Mouse (Mus musculus) small intestine, adult 2 months (tissue): ENCODE results near the gene Usp3.

ENCODE experiments used
- CTCF ChIP-seq: fragments of 200-500 bp; IDR thresholded peaks from 2 replicates; pipeline ENCODE4 v1.5.1; 2012; ENCODE audit warnings: low read depth, mild to moderate bottlenecking, control low read depth, inconsistent platforms, low read length, moderate library complexity, mixed read lengths; ENCODE audit not compliant: insufficient replicate concordance, insufficient read length; ENCODE audit errors: extremely low read depth
- POLR2A ChIP-seq: fragments of 200-500 bp; IDR thresholded peaks from 2 replicates; pipeline ENCODE4 v1.6.1; 2012; ENCODE audit warnings: low read depth, mild to moderate bottlenecking, control low read depth, inconsistent platforms, low read length, moderate library complexity

- no peak for TF ChIP-seq CTCF
- peak; percentile 73; the same call in 1 of the 2 replicates for TF ChIP-seq POLR2A
Observed at GRCm38 (mm10) chr9:66591851-66592645, 894 bp downstream of the Usp3 start.
